In the genomic region with DNA sequence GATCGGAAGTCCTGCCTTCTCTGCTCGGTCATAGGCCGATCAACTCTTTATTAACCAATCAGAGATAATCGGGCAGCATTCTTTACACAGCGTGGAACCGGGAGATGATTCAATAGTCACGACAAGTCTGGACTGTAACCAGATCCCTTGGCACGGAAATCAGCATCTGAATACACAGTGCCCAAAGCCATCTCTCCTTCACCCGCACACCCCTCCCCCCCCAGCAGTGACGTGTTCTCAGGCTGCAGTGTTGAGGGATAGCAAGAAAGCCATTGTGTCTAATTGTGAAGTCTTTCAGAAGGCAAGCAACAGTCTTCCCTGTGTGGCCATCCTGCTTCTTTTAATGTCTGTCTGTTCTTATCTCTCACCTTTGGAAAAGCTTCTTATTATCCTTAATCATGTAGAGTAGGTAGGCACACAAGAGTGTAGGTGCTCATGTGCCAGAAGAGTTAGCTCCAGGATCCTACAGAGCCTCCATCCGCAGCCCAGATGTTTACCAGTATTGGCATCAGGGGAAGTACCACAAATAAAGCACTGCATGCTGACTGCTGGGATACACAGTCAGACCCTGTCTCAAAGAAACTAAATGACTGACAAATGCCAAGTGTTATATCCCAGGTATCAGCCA, we compare ENCODE assay signal across 8 mouse cellular contexts. TPM values are rescaled to one million over a fixed set of nuclear protein-coding genes. Genes with fewer than 3 reads are reported as not detected.
DNase-seq lines count a peak whose midpoint lies in the region; ATAC-seq and TF ChIP-seq lines count a peak whose summit lies in the region.

No protein-coding gene starts in this region.

- no peaks in the 10 kb centered on the region for H3K9me3 ChIP-seq in forebrain, postnatal 0 days (ENCODE audit: low read length)
- no peaks in the 10 kb centered on the region for H3K9me3 ChIP-seq in liver, postnatal 0 days (ENCODE audit: low read length)
- no peaks in the 10 kb centered on the region for H3K9me3 ChIP-seq in neural tube, embryonic 14.5 days (ENCODE audit: control insufficient read depth, low read length)

- TF ChIP-seq EP300 in liver, postnatal 0 days (IDR thresholded peaks at IDR 0.05; ENCODE audit: low read depth) = no peak

- peak; percentile 67 for ATAC-seq in Patski
- ATAC-seq in forebrain, postnatal 0 days = peak; percentile 98
- peak; percentile 95 for ATAC-seq in liver, postnatal 0 days
- ATAC-seq in neural tube, embryonic 14.5 days (ENCODE audit: low read depth) = peak; percentile 99

- WGBS in forebrain, postnatal 0 days = under 1% methylated on average over 11 of the region's 11 CpGs
- WGBS in liver, postnatal 0 days (ENCODE audit: insufficient replicate concordance) = 5% methylated on average over 11 of the region's 11 CpGs
- WGBS in neural tube, embryonic 14.5 days = 2% methylated on average over 11 of the region's 11 CpGs

- POLR2A ChIA-PET in Patski (lab: Charles Lee) = no interaction called here

- H3K36me3 ChIP-seq in forebrain, postnatal 0 days (ENCODE audit: insufficient read depth) = no peaks in the 10 kb centered on the region
- H3K36me3 ChIP-seq in liver, postnatal 0 days (replicated peaks; ENCODE audit: insufficient read depth, low read length) = no peaks in the 10 kb centered on the region
- H3K36me3 ChIP-seq in neural tube, embryonic 14.5 days (ENCODE audit: control insufficient read depth, insufficient read depth, low read length) = no peaks in the 10 kb centered on the region

- H3K27me3 ChIP-seq in Patski = no peaks in the 10 kb centered on the region
- H3K27me3 ChIP-seq in forebrain, postnatal 0 days (ENCODE audit: insufficient read depth, low read length) = no peaks in the 10 kb centered on the region
- no peaks in the 10 kb centered on the region for H3K27me3 ChIP-seq in liver, postnatal 0 days (ENCODE audit: insufficient read depth, low read length)
- no peaks in the 10 kb centered on the region for H3K27me3 ChIP-seq in neural tube, embryonic 14.5 days (ENCODE audit: control insufficient read depth, insufficient read depth, low read length)

- in situ Hi-C loops in Patski (cut with MboI; ENCODE audit: low pct_unique_long_range_greater_than_20kb) = no loop called here

- TF ChIP-seq CTCF in Patski (IDR thresholded peaks at IDR 0.05) = no peak
- no peak for TF ChIP-seq CTCF in forebrain, postnatal 0 days (IDR thresholded peaks at IDR 0.05; ENCODE audit: low read depth)
- no peak; the same call in 1 of the 2 replicates for TF ChIP-seq CTCF in layer of hippocampus, adult 2 months (conservative IDR thresholded peaks at IDR 0.05)
- TF ChIP-seq CTCF in liver, postnatal 0 days (IDR thresholded peaks at IDR 0.05; ENCODE audit: low read depth) = no peak

- peak overlapping the region; percentile 45 for H3K9ac ChIP-seq in forebrain, postnatal 0 days
- peak overlapping the region; percentile 18 for H3K9ac ChIP-seq in liver, postnatal 0 days (replicated peaks)
- H3K9ac ChIP-seq in neural tube, embryonic 14.5 days (replicated peaks; ENCODE audit: low read depth, low read length) = peak overlapping the region; percentile 17

- peaks cover 13% of the 10 kb centered on the region for H3K4me1 ChIP-seq in forebrain, postnatal 0 days (ENCODE audit: insufficient read depth)
- peaks cover 9% of the 10 kb centered on the region; the same call in 1 of the 2 replicates for H3K4me1 ChIP-seq in liver, postnatal 0 days (ENCODE audit: insufficient read depth)
- peaks cover 10% of the 10 kb centered on the region for H3K4me1 ChIP-seq in neural tube, embryonic 14.5 days (ENCODE audit: control insufficient read depth, insufficient read depth, low read length)

- CTCF ChIA-PET in Patski (lab: Charles Lee) = no interaction called here

- H3K4me3 ChIP-seq in forebrain, postnatal 0 days (ENCODE audit: low read depth, low read length) = peak overlapping the region; percentile 28
- H3K4me3 ChIP-seq in layer of hippocampus, adult 2 months = peak overlapping the region; percentile 58
- H3K4me3 ChIP-seq in liver, postnatal 0 days (ENCODE audit: low read depth, low read length) = peak overlapping the region; percentile 34
- peak overlapping the region; percentile 16 for H3K4me3 ChIP-seq in neural tube, embryonic 14.5 days (ENCODE audit: low read depth, low read length)

- H3K4me2 ChIP-seq in forebrain, postnatal 0 days (ENCODE audit: low read depth) = peak overlapping the region; percentile 58
- peak overlapping the region; percentile 67 for H3K4me2 ChIP-seq in liver, postnatal 0 days (ENCODE audit: low read depth, low read length)
- H3K4me2 ChIP-seq in neural tube, embryonic 14.5 days (ENCODE audit: low read depth, low read length) = peak overlapping the region; percentile 61

- DNase-seq in Patski (ENCODE audit: low read depth, low spot score) = no peak
- peak; percentile 92 for DNase-seq in cerebellum, adult 8-10 months
- DNase-seq in forebrain, postnatal 0 days = peak; percentile 93
- peak; percentile 83 for DNase-seq in heart, postnatal 4 days
- DNase-seq in layer of hippocampus, adult 2 months (ENCODE audit: low spot score in 2 of 2) = peak; percentile 85 to 89
- DNase-seq in liver, postnatal 0 days = peak; percentile 71
- no peak for DNase-seq in thymus, postnatal 36 days

- H3K27ac ChIP-seq in forebrain, postnatal 0 days (ENCODE audit: low read depth, low read length) = peak overlapping the region; percentile 69
- peak overlapping the region; percentile 89 for H3K27ac ChIP-seq in layer of hippocampus, adult 2 months
- H3K27ac ChIP-seq in liver, postnatal 0 days (ENCODE audit: low read depth) = no peak overlapping the region
- peak overlapping the region; percentile 86 for H3K27ac ChIP-seq in neural tube, embryonic 14.5 days (ENCODE audit: low read depth, low read length)

RNA-seq across cellular contexts. Expression of gene Mif, which starts 13.0 kb away (rescaled TPM):
- polyA plus RNA-seq in Patski (2021) = 592 TPM
- total RNA-seq in forebrain, postnatal 0 days (2014; rRNA removed) = 598 and 704 TPM in 2 replicates
- polyA plus RNA-seq in forebrain, postnatal 0 days (2015; fragmentation: Nextera tagmentation; extraction: Ambion mirVana) = 2,127 and 2,602 TPM in 2 replicates
- total RNA-seq in heart, postnatal 4 days (2021) = 100 to 1,000 TPM; 422 to 490 TPM
- total RNA-seq in layer of hippocampus, adult 2 months (2021) = 100 to 1,000 TPM; 439 to 454 TPM
- 1,043 and 1,160 TPM in 2 replicates for polyA plus RNA-seq in liver, postnatal 0 days (2015; fragmentation: Nextera tagmentation; extraction: Ambion mirVana)
- 1,682 and 1,948 TPM in 2 replicates for polyA plus RNA-seq in neural tube, embryonic 14.5 days (2014; fragmentation: Nextera tagmentation; extraction: Ambion mirVana)

RNA-seq across cellular contexts. Expression of gene Derl3, which starts 20.2 kb away (rescaled TPM):
- 1.1 TPM for polyA plus RNA-seq in Patski (2021)
- total RNA-seq in forebrain, postnatal 0 days (2014; rRNA removed) = 2.1 and 4.7 TPM in 2 replicates
- 1.4 and 1.7 TPM in 2 replicates for polyA plus RNA-seq in forebrain, postnatal 0 days (2015; fragmentation: Nextera tagmentation; extraction: Ambion mirVana)
- total RNA-seq in heart, postnatal 4 days (2021) = under 1 TPM in 1 of 2 experiments, not detected in 1; 0.21 TPM
- 1 to 10 TPM; 3.2 to 5.0 TPM for total RNA-seq in layer of hippocampus, adult 2 months (2021)
- 0.52 and 0.95 TPM in 2 replicates for polyA plus RNA-seq in liver, postnatal 0 days (2015; fragmentation: Nextera tagmentation; extraction: Ambion mirVana)
- 1.9 and 2.0 TPM in 2 replicates for polyA plus RNA-seq in neural tube, embryonic 14.5 days (2014; fragmentation: Nextera tagmentation; extraction: Ambion mirVana)

RNA-seq across cellular contexts. Expression of gene Gstt2, which starts 35.8 kb away (rescaled TPM):
- polyA plus RNA-seq in Patski (2021) = 0.35 TPM
- total RNA-seq in forebrain, postnatal 0 days (2014; rRNA removed) = 4.5 and 5.1 TPM in 2 replicates
- 7.4 and 7.8 TPM in 2 replicates for polyA plus RNA-seq in forebrain, postnatal 0 days (2015; fragmentation: Nextera tagmentation; extraction: Ambion mirVana)
- total RNA-seq in heart, postnatal 4 days (2021) = 1 to 10 TPM; 8.7 to 9.6 TPM
- total RNA-seq in layer of hippocampus, adult 2 months (2021) = 1 to 10 TPM; 4.7 TPM
- 148 and 175 TPM in 2 replicates for polyA plus RNA-seq in liver, postnatal 0 days (2015; fragmentation: Nextera tagmentation; extraction: Ambion mirVana)
- 4.3 and 7.5 TPM in 2 replicates for polyA plus RNA-seq in neural tube, embryonic 14.5 days (2014; fragmentation: Nextera tagmentation; extraction: Ambion mirVana)

RNA-seq across cellular contexts. Expression of gene Smarcb1, which starts 48.4 kb away (rescaled TPM):
- 107 TPM for polyA plus RNA-seq in Patski (2021)
- total RNA-seq in forebrain, postnatal 0 days (2014; rRNA removed) = 155 and 173 TPM in 2 replicates
- polyA plus RNA-seq in forebrain, postnatal 0 days (2015; fragmentation: Nextera tagmentation; extraction: Ambion mirVana) = 239 and 246 TPM in 2 replicates
- total RNA-seq in heart, postnatal 4 days (2021) = 10 to 100 TPM; 54.2 to 56.5 TPM
- total RNA-seq in layer of hippocampus, adult 2 months (2021) = 10 to 100 TPM; 83.3 to 83.6 TPM
- polyA plus RNA-seq in liver, postnatal 0 days (2015; fragmentation: Nextera tagmentation; extraction: Ambion mirVana) = 35.5 and 36.0 TPM in 2 replicates
- polyA plus RNA-seq in neural tube, embryonic 14.5 days (2014; fragmentation: Nextera tagmentation; extraction: Ambion mirVana) = 245 and 254 TPM in 2 replicates

RNA-seq across cellular contexts. Expression of gene Gstt4, which starts 50.7 kb away (rescaled TPM):
- polyA plus RNA-seq in Patski (2021) = not detected
- total RNA-seq in forebrain, postnatal 0 days (2014; rRNA removed) = not detected in 2 replicates
- polyA plus RNA-seq in forebrain, postnatal 0 days (2015; fragmentation: Nextera tagmentation; extraction: Ambion mirVana) = not detected in 2 replicates
- total RNA-seq in heart, postnatal 4 days (2021) = not detected
- total RNA-seq in layer of hippocampus, adult 2 months (2021) = not detected
- polyA plus RNA-seq in liver, postnatal 0 days (2015; fragmentation: Nextera tagmentation; extraction: Ambion mirVana) = not detected in 2 replicates
- polyA plus RNA-seq in neural tube, embryonic 14.5 days (2014; fragmentation: Nextera tagmentation; extraction: Ambion mirVana) = not detected in 2 replicates

Comparison
In these comparisons a context has a peak if more than half of its experiments do, and no peak if none do; other contexts are left out.
1. DNase-seq: peak in cerebellum, adult 8-10 months (single experiment), forebrain, postnatal 0 days (single experiment), heart, postnatal 4 days (single experiment), layer of hippocampus, adult 2 months (2 of 2) and liver, postnatal 0 days (single experiment); none in Patski (single experiment) and thymus, postnatal 36 days (0 of 2).
2. RNA of gene Gstt2, which starts 35.8 kb away (polyA plus RNA-seq): 148 to 175 TPM in liver, postnatal 0 days; 7.4 to 7.8 TPM in forebrain, postnatal 0 days, 4.3 to 7.5 TPM in neural tube, embryonic 14.5 days and 0.35 TPM in Patski (single experiment); every median in the first group is over 10 times any median in the second.
3. Peak in every context shown above with its lines, with median percentiles within 50 percentile points of each other: ATAC-seq, H3K4me2 ChIP-seq, H3K4me3 ChIP-seq and H3K9ac ChIP-seq.